Mouse (Mus musculus) heart, postnatal 10 days (tissue): Measurements from ENCODE around the gene 4930415O20Rik. TPM values are rescaled to one million over a fixed set of nuclear protein-coding genes. Genes with fewer than 3 reads are reported as not detected.
A peak's percentile ranks its signal among the peaks of the same experiment; 100 is the strongest.

ENCODE experiments used
- DNase-seq, 2 experiments: peaks; one replicate each; pipeline ENCODE4 v3.0.0; 2021
- intact Hi-C: fragments of 180-260 bp; cut with DNase I; formaldehyde crosslinking; loops from one replicate; pipeline ENCODE4 v1.15.1; 2025
- total RNA-seq, 2 experiments: library from RNA; stranded (reverse); gene quantifications; 2 replicates each; pipeline ENCODE4 v1.2.3; 2021

Gene 4930415O20Rik
- total RNA-seq = under 1 TPM in 1 of 2 experiments, not detected in 1; 0.53 TPM

- no peak for DNase-seq
- intact Hi-C loops = no loop called here
Measured at GRCm38 (mm10) chr15:98570873-98571538, at the start of gene 4930415O20Rik, which contains the start of gene Ccnt1. 4930415O20Rik (plus strand) TSS chr15:98571004. Ccnt1 (minus strand) TSS chr15:98570923.

DNA sequence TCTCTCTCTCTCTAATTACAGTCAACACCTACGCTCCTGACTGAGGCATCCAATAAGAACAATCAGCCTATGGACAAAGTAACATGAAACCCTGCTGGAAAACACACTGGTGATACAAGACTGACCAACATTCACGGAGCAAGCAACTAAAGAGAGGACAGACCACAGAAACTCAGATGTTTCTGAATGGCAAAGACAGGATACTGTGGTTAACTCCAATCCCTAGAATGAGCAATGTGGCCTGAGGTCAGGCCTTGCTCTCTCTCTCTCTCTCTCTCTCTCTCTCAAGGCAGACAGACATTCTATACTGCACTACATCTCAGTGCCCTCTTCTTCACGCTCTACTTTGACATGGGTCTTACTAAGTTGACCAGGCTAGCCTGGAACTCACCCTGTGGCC is 49.6 kb upstream of the 4930415O20Rik start:
- DNase-seq = no peak
- intact Hi-C loops = loop anchor here (5.0 kb wide), 1 partner anchor 41 kb away; no protein-coding TSS in a partner anchor

GRCm38 (mm10) chr15:98526057-98526456 is 44.7 kb upstream of the 4930415O20Rik start:
- DNase-seq = no peak

GRCm38 (mm10) chr15:98527056-98527771 is 43.6 kb upstream of the 4930415O20Rik start:
- DNase-seq = no peak
- intact Hi-C loops = no loop called here

More at GRCm38 (mm10) chr15:98526057-98526456, 44.7 kb upstream of the 4930415O20Rik start:
- intact Hi-C loops = no loop called here

- intact Hi-C loops = no loop called here
- no peak for DNase-seq
Measured at GRCm38 (mm10) chr15:98528066-98528563, 42.7 kb upstream of the 4930415O20Rik start.

DNA sequence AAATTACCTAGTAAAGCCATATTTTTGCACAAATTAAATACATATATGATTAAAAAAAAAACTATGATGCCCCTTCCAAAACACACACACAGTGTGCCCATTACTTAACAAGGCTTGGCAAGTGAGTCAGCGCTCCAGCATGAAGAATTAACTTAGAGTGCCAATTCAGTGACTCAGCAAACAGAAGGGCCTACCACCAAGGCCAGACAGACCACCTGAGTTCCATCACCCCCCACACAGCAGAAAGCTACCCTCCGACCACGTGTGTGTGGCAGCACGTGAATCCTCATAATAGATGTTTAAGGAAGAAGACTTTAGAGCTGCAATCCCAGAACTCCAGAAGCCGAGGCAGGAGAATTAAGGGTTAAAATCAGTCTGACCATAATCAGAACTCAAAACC is 38.5 kb upstream of the 4930415O20Rik start:
- DNase-seq = no peak
- intact Hi-C loops = no loop called here

DNA sequence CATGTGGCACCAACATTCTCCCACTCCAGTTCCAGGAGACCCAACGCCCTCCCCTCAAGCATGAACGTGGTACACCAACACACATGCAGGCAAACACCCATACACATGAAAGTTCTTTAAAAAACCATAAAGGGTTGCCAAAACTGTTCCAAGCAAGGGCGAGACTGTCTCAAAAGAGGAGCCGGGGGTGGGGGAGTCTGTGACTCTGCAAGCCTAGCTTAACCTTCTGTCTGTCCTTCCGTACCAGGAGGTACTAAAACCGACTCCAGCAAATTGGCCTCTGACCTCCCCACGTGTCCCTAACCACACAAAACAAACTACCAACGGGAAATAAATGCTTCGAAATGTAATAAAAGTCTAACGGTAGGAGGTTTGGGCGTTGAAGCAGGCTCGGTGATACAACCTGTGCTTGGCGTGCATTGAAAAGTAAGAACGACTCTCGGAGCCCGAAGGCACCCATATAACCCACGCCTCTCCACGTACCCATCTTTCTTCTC is 37.7 kb upstream of the 4930415O20Rik start:
- DNase-seq = no peak
- intact Hi-C loops = no loop called here

DNA sequence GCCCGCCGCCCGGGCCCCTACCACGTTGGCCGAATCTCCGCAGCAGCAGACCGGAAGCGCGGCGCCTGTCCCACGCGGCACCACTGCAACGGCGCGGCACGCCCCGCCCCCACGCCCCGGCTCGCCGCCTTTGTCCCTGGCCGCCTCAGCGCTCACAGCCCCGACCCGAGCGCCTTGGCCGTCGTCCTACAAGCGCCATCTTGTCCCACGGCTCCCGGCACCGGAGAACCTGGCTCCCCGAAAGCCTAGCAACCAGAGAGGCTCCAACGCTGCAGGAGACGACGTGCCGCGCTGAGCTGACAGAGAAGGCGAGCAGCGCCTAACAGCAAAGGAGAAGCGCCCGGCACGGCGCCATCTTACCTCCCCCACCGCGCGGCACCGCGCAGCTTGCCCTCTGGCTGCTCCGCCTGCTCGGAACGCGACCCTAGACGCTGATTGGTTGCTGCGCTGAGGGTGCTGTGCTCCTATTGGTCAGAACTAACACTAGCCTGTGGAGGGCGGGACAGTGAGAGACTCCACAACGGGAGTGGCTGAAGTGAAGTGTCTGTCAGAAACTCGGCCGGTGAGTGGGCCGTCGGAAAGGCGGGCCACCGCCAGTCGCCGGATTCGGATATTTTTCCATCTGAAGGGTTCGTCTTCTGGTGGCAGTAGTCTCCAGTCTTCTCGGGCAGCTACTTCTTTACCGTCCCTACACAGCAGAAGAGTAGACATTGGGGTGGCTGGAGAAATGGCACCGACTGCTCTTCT is 36.8 kb upstream of the 4930415O20Rik start, which contains the start of gene Kansl2:
TSS of gene Kansl2 (minus strand) at position 384 of the 747 bp plus-strand sequence.
- intact Hi-C loops = no loop called here
- peak; percentile 98 to 99 for DNase-seq

GRCm38 (mm10) chr15:98535921-98536320 is 34.9 kb upstream of the 4930415O20Rik start:
- intact Hi-C loops = no loop called here
- no peak for DNase-seq

GRCm38 (mm10) chr15:98536828-98537510 is 33.8 kb upstream of the 4930415O20Rik start:
- intact Hi-C loops = no loop called here
- DNase-seq = no peak

GRCm38 (mm10) chr15:98537923-98538322 is 32.9 kb upstream of the 4930415O20Rik start:
- DNase-seq = no peak
- intact Hi-C loops = loop anchor here (2.0 kb wide), 1 partner anchor 25 kb away; no protein-coding TSS in a partner anchor

GRCm38 (mm10) chr15:98541064-98541463 is 29.7 kb upstream of the 4930415O20Rik start:
- no peak for DNase-seq
- intact Hi-C loops = no loop called here

- intact Hi-C loops = no loop called here
- DNase-seq = no peak
Measured at GRCm38 (mm10) chr15:98543341-98543740, 27.5 kb upstream of the 4930415O20Rik start.

DNA sequence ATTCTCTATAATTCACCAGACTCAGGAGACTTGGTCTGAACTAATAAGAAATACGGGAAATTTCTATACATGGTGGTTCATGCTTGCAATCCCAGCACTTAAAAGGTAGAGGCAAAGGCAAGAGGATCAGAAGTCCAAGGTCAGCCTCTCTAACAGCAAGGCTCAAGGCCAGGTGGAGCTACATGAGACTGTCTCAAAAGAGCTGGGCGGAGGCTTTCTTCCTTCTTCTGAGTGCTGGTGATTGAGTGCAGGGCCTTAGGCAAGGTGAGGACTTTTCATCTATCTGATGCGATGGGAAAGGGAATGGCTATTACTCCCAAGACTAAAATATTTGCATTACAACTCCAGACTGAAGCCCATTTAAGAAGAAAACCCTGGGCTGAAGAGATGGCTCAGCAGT is 25.7 kb upstream of the 4930415O20Rik start:
- intact Hi-C loops = no loop called here
- DNase-seq = no peak

DNA sequence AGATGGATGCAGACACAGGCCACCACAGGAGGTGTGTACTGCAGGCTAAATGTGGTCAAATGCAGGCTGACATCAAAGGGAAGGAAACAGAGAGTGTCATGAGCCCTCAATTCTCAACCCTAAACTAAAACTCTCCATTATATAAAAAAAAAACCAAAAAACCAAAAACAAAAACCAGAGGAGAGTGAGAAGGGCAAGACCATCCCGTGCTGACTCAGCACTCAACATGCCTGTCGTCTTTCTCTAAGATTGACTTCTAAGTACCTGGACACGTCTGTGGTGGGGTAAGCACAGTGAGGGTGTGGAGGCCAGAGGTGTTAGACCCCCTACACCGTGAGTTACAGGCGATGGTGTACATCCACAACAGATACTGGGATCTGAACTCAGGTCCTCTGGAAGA is 24.0 kb upstream of the 4930415O20Rik start:
- intact Hi-C loops = no loop called here
- DNase-seq = no peak

DNA sequence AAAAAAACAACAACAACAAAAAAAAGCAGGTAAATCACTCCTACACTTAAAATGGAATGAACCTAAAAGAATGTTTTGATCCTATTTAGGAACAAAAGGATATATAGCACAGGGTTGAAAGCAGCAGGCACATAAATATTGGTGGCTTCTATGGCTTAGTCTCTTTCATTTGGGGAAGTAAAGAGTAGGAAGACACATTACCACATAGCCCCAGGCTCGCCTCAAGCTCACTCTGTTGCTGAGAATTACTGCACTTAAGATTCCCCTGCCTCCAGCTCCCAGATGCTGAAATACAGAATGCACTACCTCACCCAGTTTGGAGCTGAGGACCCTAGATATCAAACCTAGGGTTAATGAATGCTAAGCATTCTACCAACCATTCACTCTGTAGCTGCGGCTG is 18.0 kb upstream of the 4930415O20Rik start:
- intact Hi-C loops = no loop called here

GRCm38 (mm10) chr15:98555881-98556280 is 14.9 kb upstream of the 4930415O20Rik start:
- DNase-seq = peak; percentile 41 to 58
- intact Hi-C loops = no loop called here

More for the DNA sequence above, 18.0 kb upstream of the 4930415O20Rik start:
- no peak for DNase-seq

GRCm38 (mm10) chr15:98557186-98557585 is 13.6 kb upstream of the 4930415O20Rik start:
- no peak for DNase-seq
- intact Hi-C loops = no loop called here

DNA sequence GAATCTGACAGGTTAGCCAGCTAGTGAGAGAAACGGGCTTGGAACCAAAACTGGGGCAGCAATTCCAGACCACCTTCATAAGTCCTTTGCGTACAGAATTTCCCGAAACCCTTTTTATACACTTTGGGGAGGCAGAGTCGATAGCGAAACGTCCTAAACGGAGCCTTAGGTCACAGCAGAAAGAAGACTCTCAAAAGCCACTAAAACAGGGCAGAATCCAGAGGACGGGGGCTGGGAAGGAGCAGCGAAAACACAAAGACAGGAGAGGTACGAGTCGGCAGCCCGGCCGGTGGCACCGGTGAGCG is 3.9 kb upstream of the 4930415O20Rik start:
- intact Hi-C loops = loop anchor here (2.0 kb wide), 1 partner anchor 56 kb away; no protein-coding TSS in a partner anchor
- no peak for DNase-seq
